Mouse (Mus musculus): ENCODE data around the gene Akap8. TPM values are rescaled to one million over a fixed set of nuclear protein-coding genes. Genes with fewer than 3 reads are reported as not detected.
A peak's percentile ranks its signal among the peaks of the same experiment; 100 is the strongest.

Akap8 gene
- polyA plus RNA-seq, 1 experiment: 63.3 TPM

GRCm38 (mm10) chr17:32327501-32327900, 6.5 kb upstream of the Akap8 start:
- peaks cover 2% of the 10 kb centered on the region; the same call in 1 of the 2 replicates for H3K4me1 ChIP-seq (ENCODE audit: control insufficient read depth, insufficient read depth, low read length)
- DNase-seq: no peak
- H3K4me3 ChIP-seq (replicated peaks; ENCODE audit: extremely low read depth, low read depth, low read length): no peak overlapping the region
- no peak for TF ChIP-seq CTCF (IDR thresholded peaks at IDR 0.05; ENCODE audit: insufficient read depth, low read length)
- TF ChIP-seq POLR2A (IDR thresholded peaks at IDR 0.05; ENCODE audit: borderline replicate concordance, extremely low read depth, low read depth, low read length): no peak

- no peak for TF ChIP-seq CTCF (IDR thresholded peaks at IDR 0.05; ENCODE audit: insufficient read depth, low read length)
- no peak for TF ChIP-seq POLR2A (IDR thresholded peaks at IDR 0.05; ENCODE audit: borderline replicate concordance, extremely low read depth, low read depth, low read length)
- peaks cover 13% of the 10 kb centered on the region for H3K4me1 ChIP-seq (ENCODE audit: control insufficient read depth, insufficient read depth, low read length)
- no peak overlapping the region for H3K4me3 ChIP-seq (replicated peaks; ENCODE audit: extremely low read depth, low read depth, low read length)
- WGBS: 89% methylated on average over 1 of the region's 1 CpGs
- DNase-seq: no peak
These were observed 1.8 kb upstream of the Akap8 start for GRCm38 (mm10) chr17:32322809-32323208.

DNA sequence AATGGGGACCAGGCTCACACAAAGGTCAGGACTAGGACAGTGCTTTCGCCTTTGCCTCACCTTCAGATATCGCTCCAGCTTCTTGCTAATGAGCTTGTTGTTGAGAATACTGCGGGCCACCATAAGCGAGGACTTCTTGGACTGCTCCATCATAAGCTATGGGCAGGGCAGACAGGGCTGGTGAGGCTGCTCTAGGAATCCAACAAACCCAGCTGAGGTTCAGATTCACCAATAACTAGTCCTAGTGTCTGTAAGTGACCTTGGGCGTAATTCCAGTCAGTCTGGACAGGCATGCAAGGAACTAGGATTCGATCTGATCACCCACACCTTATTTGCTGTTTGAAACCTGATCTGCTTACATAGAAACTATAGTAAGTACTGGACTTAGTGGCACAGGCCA, 798 bp upstream of the Akap8 start:
- TF ChIP-seq POLR2A (IDR thresholded peaks at IDR 0.05; ENCODE audit: borderline replicate concordance, extremely low read depth, low read depth, low read length): no peak
- no peak for TF ChIP-seq CTCF (IDR thresholded peaks at IDR 0.05; ENCODE audit: insufficient read depth, low read length)
- peaks cover 12% of the 10 kb centered on the region for H3K4me1 ChIP-seq (ENCODE audit: control insufficient read depth, insufficient read depth, low read length)
- WGBS: 12% methylated on average over 6 of the region's 6 CpGs
- no peak for DNase-seq
- H3K4me3 ChIP-seq (replicated peaks; ENCODE audit: extremely low read depth, low read depth, low read length): peak overlapping the region; percentile 82

DNA sequence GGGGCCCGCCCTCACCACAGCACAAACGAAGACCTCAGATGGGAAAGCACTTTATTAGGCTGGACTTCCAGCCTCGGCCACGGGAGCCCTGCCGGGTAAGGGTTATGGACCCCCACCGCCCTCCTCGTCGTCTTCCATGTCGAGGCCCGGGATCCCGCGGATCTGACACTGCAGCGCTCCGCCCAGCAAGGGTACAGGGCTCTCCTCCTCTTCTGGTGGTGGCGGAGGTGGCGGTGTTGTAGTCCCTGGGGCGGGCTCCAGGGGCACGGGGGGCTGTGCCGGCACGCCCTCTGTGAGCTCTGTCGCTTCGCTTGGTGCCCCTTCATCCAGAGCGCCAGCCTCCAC, 324 bp upstream of the Akap8 start:
- DNase-seq: no peak
- WGBS: 2% methylated on average over 23 of the region's 23 CpGs
- peak overlapping the region; percentile 82 for H3K4me3 ChIP-seq (replicated peaks; ENCODE audit: extremely low read depth, low read depth, low read length)

GRCm38 (mm10) chr17:32319950-32320349, 1.1 kb downstream of the Akap8 start:
- 0% methylated on average over 7 of the region's 7 CpGs for WGBS
- no peak for DNase-seq
- Histone ChIP-seq H3K4me1 (ENCODE audit: control insufficient read depth, insufficient read depth, low read length) (peaks cover 12% of the 10 kb centered on the region), H3K4me3 (replicated peaks; ENCODE audit: extremely low read depth, low read depth, low read length) (peak overlapping the region; percentile 70)
- TF ChIP-seq CTCF (IDR thresholded peaks at IDR 0.05; ENCODE audit: insufficient read depth, low read length) (no peak), POLR2A (IDR thresholded peaks at IDR 0.05; ENCODE audit: borderline replicate concordance, extremely low read depth, low read depth, low read length) (no peak)

More for the DNA sequence above, 324 bp upstream of the Akap8 start:
- no peak for TF ChIP-seq CTCF (IDR thresholded peaks at IDR 0.05; ENCODE audit: insufficient read depth, low read length)
- TF ChIP-seq POLR2A (IDR thresholded peaks at IDR 0.05; ENCODE audit: borderline replicate concordance, extremely low read depth, low read depth, low read length): peak; percentile 30; the same call in 1 of the 2 replicates
- peaks cover 12% of the 10 kb centered on the region for H3K4me1 ChIP-seq (ENCODE audit: control insufficient read depth, insufficient read depth, low read length)

DNA sequence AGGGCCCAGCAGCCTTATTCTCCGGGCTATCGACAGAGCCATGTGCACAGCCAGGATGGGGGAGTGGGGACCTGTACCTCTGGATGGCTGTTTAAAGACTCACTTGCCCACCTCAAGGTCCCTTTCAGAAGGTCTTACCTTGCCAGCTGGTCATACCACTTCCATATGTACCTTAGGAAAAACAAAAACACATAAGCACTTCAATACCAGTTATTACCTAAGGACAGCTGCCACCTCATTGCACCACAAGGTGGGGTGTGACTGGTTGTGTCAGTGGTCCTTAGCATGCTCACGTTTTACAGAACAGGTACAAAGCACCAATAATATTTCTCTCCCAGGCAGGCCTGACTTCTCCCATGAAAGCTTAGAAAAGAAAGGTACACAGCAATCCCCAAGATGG, 3.3 kb downstream of the Akap8 start:
- 81% methylated on average over 3 of the region's 3 CpGs for WGBS
- TF ChIP-seq POLR2A (IDR thresholded peaks at IDR 0.05; ENCODE audit: borderline replicate concordance, extremely low read depth, low read depth, low read length) (no peak), CTCF (IDR thresholded peaks at IDR 0.05; ENCODE audit: insufficient read depth, low read length) (no peak)
- Histone ChIP-seq H3K4me1 (ENCODE audit: control insufficient read depth, insufficient read depth, low read length) (peaks cover 12% of the 10 kb centered on the region), H3K4me3 (replicated peaks; ENCODE audit: extremely low read depth, low read depth, low read length) (no peak overlapping the region)
- DNase-seq: no peak

- 91% methylated on average over 8 of the region's 8 CpGs for WGBS
- Histone ChIP-seq H3K4me3 (replicated peaks; ENCODE audit: extremely low read depth, low read depth, low read length) (no peak overlapping the region), H3K4me1 (ENCODE audit: control insufficient read depth, insufficient read depth, low read length) (peaks cover 12% of the 10 kb centered on the region)
- TF ChIP-seq CTCF (IDR thresholded peaks at IDR 0.05; ENCODE audit: insufficient read depth, low read length) (no peak), POLR2A (IDR thresholded peaks at IDR 0.05; ENCODE audit: borderline replicate concordance, extremely low read depth, low read depth, low read length) (no peak)
- no peak for DNase-seq
These were observed 4.0 kb downstream of the Akap8 start for GRCm38 (mm10) chr17:32317032-32317431.

GRCm38 (mm10) chr17:32315560-32315959, 5.5 kb downstream of the Akap8 start:
- Histone ChIP-seq H3K4me1 (ENCODE audit: control insufficient read depth, insufficient read depth, low read length) (peaks cover 7% of the 10 kb centered on the region), H3K4me3 (replicated peaks; ENCODE audit: extremely low read depth, low read depth, low read length) (no peak overlapping the region)
- WGBS: 85% methylated on average over 5 of the region's 5 CpGs
- TF ChIP-seq POLR2A (IDR thresholded peaks at IDR 0.05; ENCODE audit: borderline replicate concordance, extremely low read depth, low read depth, low read length) (no peak), CTCF (IDR thresholded peaks at IDR 0.05; ENCODE audit: insufficient read depth, low read length) (no peak)
- DNase-seq: no peak

DNA sequence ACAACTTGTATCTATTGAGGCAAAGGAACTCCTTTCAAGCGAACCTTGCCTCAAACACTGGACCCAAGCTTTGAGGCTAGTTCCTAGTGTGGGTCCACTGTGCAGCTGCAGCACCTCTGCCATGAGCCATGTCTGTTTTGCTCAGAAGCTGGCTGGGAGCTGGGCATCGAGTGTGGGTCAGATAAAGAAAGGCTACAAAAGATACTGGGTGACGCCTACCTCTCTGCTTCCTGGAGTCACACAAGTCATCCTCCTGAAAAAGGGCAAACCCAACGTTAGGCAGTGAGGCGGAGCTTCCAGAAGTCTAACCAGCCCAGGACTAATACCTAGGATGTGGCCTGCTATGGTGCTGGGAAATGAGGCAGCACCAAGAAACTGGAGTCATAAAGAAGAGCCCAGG, 7.1 kb downstream of the Akap8 start:
- DNase-seq: no peak
- WGBS: 72% methylated on average over 5 of the region's 5 CpGs
- no peak for TF ChIP-seq CTCF (IDR thresholded peaks at IDR 0.05; ENCODE audit: insufficient read depth, low read length)
- no peak for TF ChIP-seq POLR2A (IDR thresholded peaks at IDR 0.05; ENCODE audit: borderline replicate concordance, extremely low read depth, low read depth, low read length)
- no peak overlapping the region for H3K4me3 ChIP-seq (replicated peaks; ENCODE audit: extremely low read depth, low read depth, low read length)
- peaks cover under 1% of the 10 kb centered on the region; the same call in 1 of the 2 replicates for H3K4me1 ChIP-seq (ENCODE audit: control insufficient read depth, insufficient read depth, low read length)

- WGBS: 94% methylated on average over 8 of the region's 8 CpGs
These were observed 8.2 kb downstream of the Akap8 start for GRCm38 (mm10) chr17:32312801-32313200.

More at GRCm38 (mm10) chr17:32312801-32313200, 8.2 kb downstream of the Akap8 start:
- DNase-seq: no peak
- TF ChIP-seq POLR2A (IDR thresholded peaks at IDR 0.05; ENCODE audit: borderline replicate concordance, extremely low read depth, low read depth, low read length) (no peak), CTCF (IDR thresholded peaks at IDR 0.05; ENCODE audit: insufficient read depth, low read length) (no peak)
- Histone ChIP-seq H3K4me1 (ENCODE audit: control insufficient read depth, insufficient read depth, low read length) (no peaks in the 10 kb centered on the region), H3K4me3 (replicated peaks; ENCODE audit: extremely low read depth, low read depth, low read length) (no peak overlapping the region)

Measured in lung, adult 2 months (tissue).